In the genomic region with DNA sequence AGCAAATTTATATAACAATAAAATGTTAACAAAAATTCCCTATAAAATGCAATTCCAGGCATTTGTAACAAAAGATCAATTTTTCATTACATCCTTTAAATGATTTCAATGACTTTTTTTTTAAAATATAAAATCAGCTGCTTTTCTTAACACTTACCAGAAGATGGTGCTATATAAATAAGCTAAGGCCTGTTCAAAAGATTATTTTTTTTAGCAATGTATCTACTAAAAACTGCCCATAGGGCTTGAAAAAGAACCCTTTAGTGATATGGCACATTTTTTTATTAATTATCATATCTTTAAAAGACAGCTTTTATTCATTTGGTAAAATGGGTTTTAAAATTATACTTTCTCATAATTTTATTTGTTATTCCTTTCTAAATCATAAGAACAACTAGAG, we compare ENCODE assay signal across 25 mouse cellular contexts.
A peak's percentile ranks its signal among the peaks of the same experiment; 100 is the strongest.
DNase-seq lines count a peak whose midpoint lies in the region; ATAC-seq and TF ChIP-seq lines count a peak whose summit lies in the region.
"Had no signal": no experiment of that assay in that cellular context is flagged by ENCODE, and none has a peak within 500 bp of the region (broad histone marks: within the 10 kb centered on the region; RNA-seq: fewer than 3 reads in every experiment).

No protein-coding gene starts in this region.

- TF ChIP-seq POLR2A in heart, adult 2 months (IDR thresholded peaks at IDR 0.05; ENCODE audit: insufficient read depth, low read depth, low read length) = no peak
- no peak for TF ChIP-seq POLR2A in CH12.LX (IDR thresholded peaks at IDR 0.05; ENCODE audit: low read depth, low read length)

- no peak for DNase-seq in heart, adult 2 months
- DNase-seq in heart, postnatal 14 days = no peak
- peak; percentile 55 for DNase-seq in midbrain, embryonic 14.5 days
- DNase-seq in CH12.LX (ENCODE audit: extremely low read depth) = no peak
- no peak for DNase-seq in stomach, postnatal 0 days (ENCODE audit: low spot score)
- DNase-seq in cerebellum, adult 9-11 months = no peak
- DNase-seq: adrenal gland, postnatal 36 days; cerebellum, adult 11-12 months; cerebellum, postnatal 36 days; kidney, adult 2 months; kidney, postnatal 14 days; layer of hippocampus, postnatal 36 days; lung, adult 18-20 months; lung, postnatal 10 days; thymus, adult 18-20 months; thymus, postnatal 36 days had no signal

- ATAC-seq in midbrain, embryonic 14.5 days (ENCODE audit: low FRiP score, low TSS enrichment) = no peak
- no peak for ATAC-seq in midbrain, embryonic 15.5 days (replicated peaks)
- ATAC-seq in stomach, postnatal 0 days (ENCODE audit: low FRiP score, low TSS enrichment) = no peak
- ATAC-seq: liver, embryonic 12.5 days; Patski had no signal

- no peaks in the 10 kb centered on the region for H3K9me3 ChIP-seq in midbrain, embryonic 14.5 days (ENCODE audit: control insufficient read depth, low read length)
- H3K9me3 ChIP-seq in midbrain, embryonic 15.5 days = no peaks in the 10 kb centered on the region
- H3K9me3 ChIP-seq in CH12.LX (replicated peaks; ENCODE audit: low read length) = peaks cover 3% of the 10 kb centered on the region
- H3K9me3 ChIP-seq in stomach, postnatal 0 days (ENCODE audit: control insufficient read depth, low read length) = no peaks in the 10 kb centered on the region
- H3K9me3 ChIP-seq: heart, embryonic 10.5 days; limb, embryonic 13.5 days; liver, embryonic 12.5 days; midbrain, embryonic 12.5 days; neural tube, embryonic 13.5 days; stomach, embryonic 15.5 days had no signal

- no peak overlapping the region for H3K27ac ChIP-seq in heart, adult 2 months
- no peak overlapping the region for H3K27ac ChIP-seq in midbrain, embryonic 14.5 days (replicated peaks; ENCODE audit: low read depth, low read length)
- no peak overlapping the region for H3K27ac ChIP-seq in midbrain, embryonic 15.5 days
- H3K27ac ChIP-seq in CH12.LX (ENCODE audit: insufficient read depth, low read depth) = no peak overlapping the region
- H3K27ac ChIP-seq in stomach, postnatal 0 days (replicated peaks) = no peak overlapping the region
- H3K27ac ChIP-seq: heart, embryonic 10.5 days; limb, embryonic 13.5 days; liver, embryonic 12.5 days; midbrain, embryonic 12.5 days; neural tube, embryonic 13.5 days; stomach, embryonic 15.5 days had no signal

- TF ChIP-seq RAD21 in CH12.LX (IDR thresholded peaks at IDR 0.05; ENCODE audit: low read depth, low read length) = peak; percentile 62

- H3K79me2 ChIP-seq in heart, adult 2 months (replicated peaks; ENCODE audit: control insufficient read depth, insufficient read depth, low read length) = no peaks in the 10 kb centered on the region
- H3K79me2 ChIP-seq in CH12.LX (replicated peaks; ENCODE audit: control insufficient read depth, extremely low read depth, insufficient read depth, poor library complexity, severe bottlenecking) = no peaks in the 10 kb centered on the region

- peak; percentile 11; the same call in 1 of the 2 replicates for TF ChIP-seq CTCF in heart, adult 2 months (IDR thresholded peaks at IDR 0.05)
- peak in 1 of 2 experiments; percentile 44; a peak in 1 of 4 replicates for TF ChIP-seq CTCF in CH12.LX (conservative IDR thresholded peaks at IDR 0.05 in 1 of 2, IDR thresholded peaks at IDR 0.05 in 1 of 2; ENCODE audit: low read depth in 2 of 2, low read length in 2 of 2)
- TF ChIP-seq CTCF in stomach, postnatal 0 days (IDR thresholded peaks at IDR 0.05; ENCODE audit: low read depth) = peak; percentile 43

- dilution Hi-C loops in CH12.LX (cut with MboI; ENCODE audit: extremely low pct_ligation_motif_present, extremely low pct_unique_long_range_greater_than_20kb, low sequenced_read_pairs) = no loop called here

- no peaks in the 10 kb centered on the region for H3K4me1 ChIP-seq in heart, adult 2 months (ENCODE audit: control insufficient read depth, insufficient read depth, low read length)
- H3K4me1 ChIP-seq in midbrain, embryonic 14.5 days (ENCODE audit: control insufficient read depth, insufficient read depth, low read length) = no peaks in the 10 kb centered on the region
- H3K4me1 ChIP-seq in midbrain, embryonic 15.5 days = no peaks in the 10 kb centered on the region
- H3K4me1 ChIP-seq in CH12.LX (ENCODE audit: control insufficient read depth in 1 of 2, insufficient read depth in 2 of 2) = no peaks in the 10 kb centered on the region
- no peaks in the 10 kb centered on the region for H3K4me1 ChIP-seq in stomach, postnatal 0 days (replicated peaks; ENCODE audit: control insufficient read depth, insufficient read depth)
- H3K4me1 ChIP-seq: heart, embryonic 10.5 days; limb, embryonic 13.5 days; liver, embryonic 12.5 days; midbrain, embryonic 12.5 days; neural tube, embryonic 13.5 days; stomach, embryonic 15.5 days had no signal

- H3K27me3 ChIP-seq in heart, adult 2 months (ENCODE audit: control insufficient read depth, insufficient read depth, low read length) = no peaks in the 10 kb centered on the region
- H3K27me3 ChIP-seq in midbrain, embryonic 14.5 days (ENCODE audit: control insufficient read depth, insufficient read depth, low read length) = no peaks in the 10 kb centered on the region
- H3K27me3 ChIP-seq in midbrain, embryonic 15.5 days (replicated peaks) = no peaks in the 10 kb centered on the region
- H3K27me3 ChIP-seq in CH12.LX (replicated peaks) = no peaks in the 10 kb centered on the region
- H3K27me3 ChIP-seq in stomach, postnatal 0 days (ENCODE audit: control insufficient read depth, insufficient read depth, low read length) = no peaks in the 10 kb centered on the region
- H3K27me3 ChIP-seq: limb, embryonic 13.5 days; liver, embryonic 12.5 days; midbrain, embryonic 12.5 days; neural tube, embryonic 13.5 days; stomach, embryonic 15.5 days had no signal

- no peaks in the 10 kb centered on the region for H3K36me3 ChIP-seq in heart, adult 2 months (ENCODE audit: control insufficient read depth, insufficient read depth, low read length)
- H3K36me3 ChIP-seq in midbrain, embryonic 14.5 days (ENCODE audit: control insufficient read depth, insufficient read depth, low read length) = no peaks in the 10 kb centered on the region
- H3K36me3 ChIP-seq in midbrain, embryonic 15.5 days (replicated peaks) = no peaks in the 10 kb centered on the region
- H3K36me3 ChIP-seq in CH12.LX (replicated peaks in 1 of 2; ENCODE audit: control insufficient read depth in 1 of 2, insufficient read depth in 1 of 2, low read length in 1 of 2) = no peaks in the 10 kb centered on the region
- no peaks in the 10 kb centered on the region for H3K36me3 ChIP-seq in stomach, postnatal 0 days (ENCODE audit: control insufficient read depth, insufficient read depth, low read length)
- H3K36me3 ChIP-seq: heart, embryonic 10.5 days; limb, embryonic 13.5 days; liver, embryonic 12.5 days; midbrain, embryonic 12.5 days; neural tube, embryonic 13.5 days; stomach, embryonic 15.5 days had no signal

- no peak overlapping the region for H3K9ac ChIP-seq in heart, adult 2 months (ENCODE audit: low read depth, low read length)
- H3K9ac ChIP-seq in midbrain, embryonic 14.5 days (replicated peaks; ENCODE audit: low read length) = no peak overlapping the region
- no peak overlapping the region for H3K9ac ChIP-seq in midbrain, embryonic 15.5 days
- H3K9ac ChIP-seq in CH12.LX (ENCODE audit: insufficient read depth, low read depth) = no peak overlapping the region
- H3K9ac ChIP-seq in stomach, postnatal 0 days (ENCODE audit: low read length) = no peak overlapping the region
- H3K9ac ChIP-seq: limb, embryonic 13.5 days; liver, embryonic 12.5 days; midbrain, embryonic 12.5 days; neural tube, embryonic 13.5 days; stomach, embryonic 15.5 days had no signal

- intact Hi-C loops in heart, adult 2 months (cut with DNase I) = no loop called here
- intact Hi-C loops in heart, postnatal 14 days (cut with DNase I) = no loop called here

- H3K4me3 ChIP-seq in heart, adult 2 months = no peak overlapping the region
- no peak overlapping the region for H3K4me3 ChIP-seq in midbrain, embryonic 14.5 days (replicated peaks; ENCODE audit: low read depth, low read length)
- no peak overlapping the region for H3K4me3 ChIP-seq in midbrain, embryonic 15.5 days
- H3K4me3 ChIP-seq in CH12.LX (replicated peaks in 1 of 3; ENCODE audit: low read depth in 2 of 3, low read length in 2 of 3, poor library complexity in 1 of 3) = no peak overlapping the region
- no peak overlapping the region for H3K4me3 ChIP-seq in stomach, postnatal 0 days (ENCODE audit: low read depth, low read length)
- H3K4me3 ChIP-seq: heart, embryonic 10.5 days; limb, embryonic 13.5 days; liver, embryonic 12.5 days; midbrain, embryonic 12.5 days; myocyte; neural tube, embryonic 13.5 days; stomach, embryonic 15.5 days had no signal

- no peak for TF ChIP-seq EP300 in heart, adult 2 months (IDR thresholded peaks at IDR 0.05; ENCODE audit: insufficient read depth, low read depth, low read length)
- TF ChIP-seq EP300 in CH12.LX (IDR thresholded peaks at IDR 0.05; ENCODE audit: low read length) = no peak
- no peak for TF ChIP-seq EP300 in stomach, postnatal 0 days (optimal IDR thresholded peaks at IDR 0.05)

- H3K4me2 ChIP-seq in midbrain, embryonic 14.5 days (ENCODE audit: low read length) = no peak overlapping the region
- no peak overlapping the region for H3K4me2 ChIP-seq in midbrain, embryonic 15.5 days
- no peak overlapping the region for H3K4me2 ChIP-seq in CH12.LX (ENCODE audit: insufficient read depth, low read depth, poor library complexity, severe bottlenecking)
- H3K4me2 ChIP-seq in stomach, postnatal 0 days (replicated peaks; ENCODE audit: low read depth) = no peak overlapping the region
- H3K4me2 ChIP-seq: limb, embryonic 13.5 days; liver, embryonic 12.5 days; midbrain, embryonic 12.5 days; neural tube, embryonic 13.5 days; stomach, embryonic 15.5 days had no signal

- in situ Hi-C loops in CH12.LX (cut with MboI; ENCODE audit: low pct_ligation_motif_present, low pct_unique_long_range_greater_than_20kb, low sequenced_read_pairs) = no loop called here

TF ChIP-seq in CH12.LX, 34 proteins besides CTCF, POLR2A, EP300 and RAD21:
- TF ChIP-seq MXI1 (IDR thresholded peaks at IDR 0.05; ENCODE audit: low read depth, low read length) = no peak
- TF ChIP-seq ZNF384 (IDR thresholded peaks at IDR 0.05; ENCODE audit: low read depth, low read length) = peak; percentile 87
